Mouse (Mus musculus): Measurements from ENCODE around the gene Rsg1.

Rsg1 gene

GRCm38 (mm10) chr4:141211646-141212045 is 2.1 kb upstream of the Rsg1 start:
- no peak for DNase-seq (ENCODE audit: low spot score in 2 of 2)

- no peak for DNase-seq (ENCODE audit: low spot score in 2 of 2)
These were observed 864 bp upstream of the Rsg1 start for GRCm38 (mm10) chr4:141212892-141213291.

- no peak for DNase-seq (ENCODE audit: low spot score in 2 of 2)
These were observed 414 bp upstream of the Rsg1 start for GRCm38 (mm10) chr4:141213342-141213741.

GRCm38 (mm10) chr4:141214337-141214851 is 638 bp downstream of the Rsg1 start:
- DNase-seq (ENCODE audit: low spot score in 2 of 2): no peak

GRCm38 (mm10) chr4:141219583-141220213 is 5.9 kb downstream of the Rsg1 start:
- DNase-seq (ENCODE audit: low spot score in 2 of 2): no peak

GRCm38 (mm10) chr4:141221848-141222247 is 8.1 kb downstream of the Rsg1 start:
- no peak for DNase-seq (ENCODE audit: low spot score in 2 of 2)

GRCm38 (mm10) chr4:141222752-141223151 is 9.0 kb downstream of the Rsg1 start:
- DNase-seq (ENCODE audit: low spot score in 2 of 2): no peak

GRCm38 (mm10) chr4:141228687-141229086 is 14.9 kb downstream of the Rsg1 start:
- no peak for DNase-seq (ENCODE audit: low spot score in 2 of 2)

- DNase-seq (ENCODE audit: low spot score in 2 of 2): no peak
These were observed 19.4 kb downstream of the Rsg1 start for GRCm38 (mm10) chr4:141233196-141233595.

GRCm38 (mm10) chr4:141235537-141236111 is 21.9 kb downstream of the Rsg1 start:
- no peak for DNase-seq (ENCODE audit: low spot score in 2 of 2)

GRCm38 (mm10) chr4:141236856-141237255 is 23.1 kb downstream of the Rsg1 start:
- no peak for DNase-seq (ENCODE audit: low spot score in 2 of 2)

- no peak for DNase-seq (ENCODE audit: low spot score in 2 of 2)
These were observed 25.0 kb downstream of the Rsg1 start for GRCm38 (mm10) chr4:141238492-141239387.

- peak in 1 of 2 experiments; percentile 59 for DNase-seq (ENCODE audit: low spot score in 2 of 2)
These were observed 25.8 kb downstream of the Rsg1 start, which contains the start of gene Arhgef19 for GRCm38 (mm10) chr4:141239388-141240125. Arhgef19 (plus strand) TSS chr4:141239499.

GRCm38 (mm10) chr4:141240617-141241016 is 26.9 kb downstream of the Rsg1 start:
- DNase-seq (ENCODE audit: low spot score in 2 of 2): no peak

- DNase-seq (ENCODE audit: low spot score in 2 of 2): no peak
These were observed 28.1 kb downstream of the Rsg1 start for GRCm38 (mm10) chr4:141241861-141242260.

GRCm38 (mm10) chr4:141242651-141243241 is 29.0 kb downstream of the Rsg1 start:
- DNase-seq (ENCODE audit: low spot score in 2 of 2): no peak

GRCm38 (mm10) chr4:141243636-141244035 is 29.9 kb downstream of the Rsg1 start:
- DNase-seq (ENCODE audit: low spot score in 2 of 2): no peak

- DNase-seq (ENCODE audit: low spot score in 2 of 2): no peak
These were observed 30.6 kb downstream of the Rsg1 start for GRCm38 (mm10) chr4:141244401-141244800.

- DNase-seq (ENCODE audit: low spot score in 2 of 2): peak; percentile 76 to 77
These were observed 31.2 kb downstream of the Rsg1 start for GRCm38 (mm10) chr4:141244931-141245425.

GRCm38 (mm10) chr4:141246089-141246997 is 32.6 kb downstream of the Rsg1 start:
- no peak for DNase-seq (ENCODE audit: low spot score in 2 of 2)

All from frontal cortex, postnatal 10 days (tissue).